Mouse (Mus musculus): ENCODE measurements around the gene Donson.

Gene Donson

GRCm38 (mm10) chr16:91688619-91689334 lies at the start of gene Donson:
Donson (minus strand) TSS chr16:91688770.
- peak; percentile 67 for DNase-seq (ENCODE audit: low read depth, low spot score)

- no peak for DNase-seq (ENCODE audit: low read depth, low spot score)
These were observed 47.7 kb upstream of the Donson start for GRCm38 (mm10) chr16:91736046-91736816.

- DNase-seq (ENCODE audit: low read depth, low spot score): no peak
These were observed 46.2 kb upstream of the Donson start for GRCm38 (mm10) chr16:91734771-91735170.

GRCm38 (mm10) chr16:91732816-91733215 lies 44.2 kb upstream of the Donson start:
- no peak for DNase-seq (ENCODE audit: low read depth, low spot score)

- no peak for DNase-seq (ENCODE audit: low read depth, low spot score)
These were observed 41.9 kb upstream of the Donson start for GRCm38 (mm10) chr16:91730446-91730845.

GRCm38 (mm10) chr16:91729821-91730441 lies 41.4 kb upstream of the Donson start:
- no peak for DNase-seq (ENCODE audit: low read depth, low spot score)

- DNase-seq (ENCODE audit: low read depth, low spot score): peak; percentile 99
These were observed 40.5 kb upstream of the Donson start, which contains the start of gene Itsn1 for GRCm38 (mm10) chr16:91729066-91729482. Itsn1 (plus strand) TSS chr16:91729281.

GRCm38 (mm10) chr16:91728123-91729065 lies 39.8 kb upstream of the Donson start, which contains the start of gene Cryzl1:
Cryzl1 (minus strand) TSS chr16:91728975.
- peak; percentile 100 for DNase-seq (ENCODE audit: low read depth, low spot score)

- no peak for DNase-seq (ENCODE audit: low read depth, low spot score)
These were observed 38.9 kb upstream of the Donson start for GRCm38 (mm10) chr16:91727433-91727832.

GRCm38 (mm10) chr16:91724247-91724646 lies 35.7 kb upstream of the Donson start:
- no peak for DNase-seq (ENCODE audit: low read depth, low spot score)

- DNase-seq (ENCODE audit: low read depth, low spot score): no peak
These were observed 28.8 kb upstream of the Donson start for GRCm38 (mm10) chr16:91717399-91717798.

GRCm38 (mm10) chr16:91716927-91717349 lies 28.4 kb upstream of the Donson start:
- no peak for DNase-seq (ENCODE audit: low read depth, low spot score)

- DNase-seq (ENCODE audit: low read depth, low spot score): no peak
These were observed 21.7 kb upstream of the Donson start for GRCm38 (mm10) chr16:91710241-91710640.

GRCm38 (mm10) chr16:91704603-91705340 lies 16.2 kb upstream of the Donson start:
- DNase-seq (ENCODE audit: low read depth, low spot score): no peak

- no peak for DNase-seq (ENCODE audit: low read depth, low spot score)
These were observed 14.2 kb upstream of the Donson start for GRCm38 (mm10) chr16:91702771-91703188.

- DNase-seq (ENCODE audit: low read depth, low spot score): no peak
These were observed 13.3 kb upstream of the Donson start for GRCm38 (mm10) chr16:91701908-91702307.

GRCm38 (mm10) chr16:91698995-91699394 lies 10.4 kb upstream of the Donson start:
- no peak for DNase-seq (ENCODE audit: low read depth, low spot score)

GRCm38 (mm10) chr16:91695108-91695755 lies 6.7 kb upstream of the Donson start:
- no peak for DNase-seq (ENCODE audit: low read depth, low spot score)

GRCm38 (mm10) chr16:91694455-91695084 lies 6.0 kb upstream of the Donson start:
- DNase-seq (ENCODE audit: low read depth, low spot score): peak; percentile 45
